ENCODE assay signal across 17 mouse cellular contexts in genomic region chr2:121445117-121445516, GRCm38 (mm10).
"Had no signal": no experiment of that assay in that cellular context is flagged by ENCODE, and none has a peak within 500 bp of the region (broad histone marks: within the 10 kb centered on the region; RNA-seq: fewer than 3 reads in every experiment).

No protein-coding gene starts in this region.

- H3K36me3 ChIP-seq: neural tube, embryonic 15.5 days; stomach, embryonic 15.5 days had no signal

- H3K4me3 ChIP-seq: neural tube, embryonic 12.5 days; neural tube, embryonic 13.5 days; neural tube, embryonic 15.5 days; stomach, embryonic 15.5 days had no signal

- H3K9me3 ChIP-seq: neural tube, embryonic 12.5 days; neural tube, embryonic 13.5 days; neural tube, embryonic 15.5 days; stomach, embryonic 15.5 days had no signal

- DNase-seq: retina, postnatal 1 day; right cerebral cortex, adult 18-20 months; right cerebral cortex, postnatal 14 days; right cerebral cortex, postnatal 25 days; right cerebral cortex, postnatal 4 days; spleen, adult 18-20 months; thymus, adult 18-20 months; thymus, adult 2 months; thymus, postnatal 14 days; thymus, postnatal 25 days; thymus, postnatal 36 days; thymus, postnatal 4 days had no signal

- H3K27ac ChIP-seq: neural tube, embryonic 12.5 days; neural tube, embryonic 13.5 days; neural tube, embryonic 15.5 days; stomach, embryonic 15.5 days; stomach, postnatal 0 days had no signal

- H3K27me3 ChIP-seq: stomach, embryonic 15.5 days had no signal

- H3K9ac ChIP-seq: neural tube, embryonic 12.5 days; neural tube, embryonic 13.5 days; neural tube, embryonic 15.5 days; stomach, embryonic 15.5 days had no signal
